Mouse (Mus musculus): Measurements from ENCODE around the gene Smg6. TPM values are rescaled to one million over a fixed set of nuclear protein-coding genes. Genes with fewer than 3 reads are reported as not detected.

Gene Smg6
- polyA plus RNA-seq, 1 experiment: 6.6 TPM

DNA sequence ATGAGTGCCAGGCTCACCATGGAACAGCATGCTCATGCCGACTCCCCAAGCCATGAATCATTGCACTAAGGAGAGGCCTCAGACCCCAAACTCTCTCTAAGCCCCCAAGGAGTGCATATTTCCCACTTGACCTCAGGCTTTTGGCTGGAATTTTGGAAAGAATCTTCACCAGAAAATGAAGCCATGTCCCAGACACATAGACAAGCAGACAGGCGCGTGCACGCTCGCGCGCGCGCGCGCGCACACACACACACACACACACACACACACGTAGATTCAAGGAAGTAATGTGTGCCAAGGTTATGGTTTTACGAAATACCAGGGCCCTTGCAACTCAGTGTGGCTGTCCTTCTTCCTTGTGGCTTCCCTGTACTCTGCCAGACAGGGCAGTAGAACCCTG, 232.8 kb downstream of the Smg6 start:
- H3K4me3 ChIP-seq (ENCODE audit: insufficient read depth, low read depth, low read length): no peak overlapping the region
- peaks cover 26% of the 10 kb centered on the region for H3K4me1 ChIP-seq (ENCODE audit: control insufficient read depth, insufficient read depth, insufficient read length, low read length)
- peak overlapping the region; percentile 76 for H3K27ac ChIP-seq (replicated peaks; ENCODE audit: low read depth, low read length)

DNA sequence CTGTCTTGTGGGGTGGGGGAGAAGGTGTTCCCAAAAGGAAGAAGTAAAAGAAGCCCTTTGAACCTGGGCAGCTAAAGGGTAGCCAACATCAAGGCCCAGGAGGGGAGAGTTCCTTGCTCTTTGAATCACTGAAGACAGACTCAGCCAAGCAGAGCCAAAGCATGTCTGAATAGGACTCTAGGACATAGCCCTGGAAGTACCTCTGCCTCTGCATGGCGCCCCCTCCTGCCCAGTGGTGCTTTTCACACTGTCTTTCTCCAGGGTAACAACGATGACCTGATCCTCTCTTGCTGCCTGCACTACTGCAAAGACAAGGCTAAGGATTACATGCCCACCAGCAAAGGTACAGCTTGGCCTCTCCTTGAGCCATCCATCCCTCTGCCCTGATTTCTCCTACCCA, 233.9 kb downstream of the Smg6 start:
- H3K4me3 ChIP-seq (ENCODE audit: insufficient read depth, low read depth, low read length): no peak overlapping the region
- peak overlapping the region; percentile 24 for H3K27ac ChIP-seq (replicated peaks; ENCODE audit: low read depth, low read length)
- peaks cover 19% of the 10 kb centered on the region; the same call in 1 of the 2 replicates for H3K4me1 ChIP-seq (ENCODE audit: control insufficient read depth, insufficient read depth, insufficient read length, low read length)

DNA sequence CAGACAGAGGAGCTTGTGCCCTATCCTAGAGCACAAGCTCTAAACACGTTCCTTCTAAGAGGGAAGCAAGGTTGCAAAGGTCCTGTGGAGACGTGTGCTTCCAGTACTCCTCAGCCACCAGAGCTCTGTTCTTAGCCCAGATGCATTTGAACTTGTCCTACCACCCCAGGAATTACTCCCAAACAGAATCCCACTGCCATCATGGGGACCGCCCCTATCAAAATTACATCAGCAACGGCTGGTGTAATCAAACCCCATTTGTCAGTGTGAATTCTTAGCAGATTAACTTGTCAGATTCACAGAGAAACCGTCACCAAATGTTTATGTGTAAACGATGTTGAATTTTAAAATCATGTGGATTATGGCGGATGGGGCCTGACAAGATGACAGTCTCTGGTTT, 235.3 kb downstream of the Smg6 start:
- H3K27ac ChIP-seq (replicated peaks; ENCODE audit: low read depth, low read length): no peak overlapping the region
- H3K4me3 ChIP-seq (ENCODE audit: insufficient read depth, low read depth, low read length): no peak overlapping the region
- peaks cover 22% of the 10 kb centered on the region; the same call in 1 of the 2 replicates for H3K4me1 ChIP-seq (ENCODE audit: control insufficient read depth, insufficient read depth, insufficient read length, low read length)

DNA sequence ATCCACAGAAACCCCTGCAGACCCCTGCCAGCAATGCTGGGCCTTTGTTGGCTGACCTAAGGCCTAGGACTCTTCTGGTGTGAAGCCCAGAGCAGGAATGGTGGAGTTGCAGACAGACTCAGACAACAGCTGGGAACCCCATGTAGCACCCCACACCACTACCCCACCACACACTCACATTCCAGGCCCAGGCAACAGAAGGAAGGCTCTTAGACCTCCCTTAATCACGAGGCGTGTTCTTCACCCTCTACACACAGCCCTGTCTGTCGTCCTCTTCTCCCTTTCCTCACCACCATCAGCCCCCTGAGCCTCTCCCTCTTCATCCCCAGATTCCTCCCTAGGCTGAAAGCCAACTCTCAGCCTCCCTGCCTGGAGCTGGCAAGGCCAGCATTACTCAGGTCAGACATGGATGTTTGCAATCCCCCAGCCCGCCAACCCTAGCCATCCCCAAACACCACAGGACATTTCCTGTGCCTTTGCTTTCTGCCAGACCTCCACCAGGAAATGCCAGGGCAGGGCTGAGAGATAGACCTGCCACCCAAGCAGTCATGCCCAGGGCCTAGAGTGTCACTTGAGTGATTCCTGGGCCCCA, 235.9 kb downstream of the Smg6 start:
- Histone ChIP-seq H3K27ac (replicated peaks; ENCODE audit: low read depth, low read length) (peak overlapping the region; percentile 45; the same call in 1 of the 2 replicates), H3K4me1 (ENCODE audit: control insufficient read depth, insufficient read depth, insufficient read length, low read length) (peaks cover 19% of the 10 kb centered on the region; the same call in 1 of the 2 replicates), H3K4me3 (ENCODE audit: insufficient read depth, low read depth, low read length) (no peak overlapping the region)

DNA sequence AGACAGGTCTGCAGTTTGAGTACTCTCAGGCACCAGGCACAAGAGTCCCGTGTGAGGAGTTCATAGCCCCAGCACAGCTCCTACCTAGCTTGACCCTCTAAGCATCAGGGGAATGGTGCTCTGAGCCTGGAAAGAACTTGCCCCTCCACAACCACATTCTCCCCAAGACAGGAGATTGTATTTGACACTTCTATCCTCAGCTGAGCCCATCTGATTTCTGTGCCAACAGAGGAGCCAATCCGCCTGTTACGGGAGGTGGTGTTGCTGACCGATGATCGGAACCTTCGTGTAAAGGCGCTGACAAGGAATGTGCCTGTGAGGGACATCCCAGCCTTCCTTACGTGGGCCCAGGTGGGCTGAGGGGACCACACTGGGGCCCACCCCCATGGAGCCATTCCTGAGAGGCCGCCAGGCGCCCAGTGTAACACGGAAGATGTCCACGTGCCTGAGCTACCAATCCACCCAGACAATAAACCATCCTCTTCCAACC, 237.0 kb downstream of the Smg6 start:
- Histone ChIP-seq H3K4me3 (ENCODE audit: insufficient read depth, low read depth, low read length) (no peak overlapping the region), H3K4me1 (ENCODE audit: control insufficient read depth, insufficient read depth, insufficient read length, low read length) (peaks cover 13% of the 10 kb centered on the region; the same call in 1 of the 2 replicates), H3K27ac (replicated peaks; ENCODE audit: low read depth, low read length) (peak overlapping the region; percentile 4; the same call in 1 of the 2 replicates)

DNA sequence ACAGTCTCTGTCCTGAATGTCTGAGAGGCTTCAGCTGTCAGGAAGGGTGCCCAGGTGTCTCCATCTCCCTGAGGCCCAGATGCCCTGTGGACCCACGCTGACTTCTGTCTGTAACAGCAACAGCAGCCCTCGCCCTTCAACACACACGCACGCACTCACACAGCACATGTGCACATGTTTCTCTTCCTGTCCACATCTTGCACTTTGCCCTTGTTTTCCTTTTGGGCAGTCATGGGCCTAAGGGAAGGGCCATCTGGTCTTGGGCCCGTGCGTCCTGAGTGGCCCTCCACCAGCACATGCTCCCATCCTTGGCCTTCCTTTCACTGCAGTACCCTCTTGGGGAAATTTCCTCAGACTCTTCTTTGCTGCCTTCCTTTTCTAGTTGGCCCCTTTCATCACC, 237.8 kb downstream of the Smg6 start:
- H3K4me1 ChIP-seq (ENCODE audit: control insufficient read depth, insufficient read depth, insufficient read length, low read length): peaks cover 11% of the 10 kb centered on the region; the same call in 1 of the 2 replicates
- peak overlapping the region; percentile 4 for H3K27ac ChIP-seq (replicated peaks; ENCODE audit: low read depth, low read length)

DNA sequence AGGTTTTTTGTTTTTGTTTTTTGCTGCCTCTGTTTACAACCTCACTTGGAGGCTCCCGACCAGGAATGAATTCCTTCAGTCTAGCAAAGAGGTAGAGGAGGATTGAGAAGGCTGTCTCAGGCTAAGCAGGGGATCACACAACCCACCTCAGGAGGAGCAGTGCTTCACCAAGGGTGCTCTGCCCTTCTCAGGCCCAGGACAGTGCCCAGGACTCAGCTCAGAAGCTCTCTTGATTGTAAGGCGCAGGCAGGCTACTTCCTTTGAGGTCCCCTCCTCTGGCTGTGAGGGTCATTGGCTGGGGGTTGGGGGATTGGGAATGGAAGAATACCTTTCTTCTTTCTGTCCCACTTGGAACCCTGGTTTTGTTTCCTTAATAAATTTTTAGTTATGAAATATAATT, 238.4 kb downstream of the Smg6 start:
- H3K4me3 ChIP-seq (ENCODE audit: insufficient read depth, low read depth, low read length): peak overlapping the region; percentile 4; the same call in 1 of the 2 replicates

More for the DNA sequence above, 237.8 kb downstream of the Smg6 start:
- H3K4me3 ChIP-seq (ENCODE audit: insufficient read depth, low read depth, low read length): no peak overlapping the region

DNA sequence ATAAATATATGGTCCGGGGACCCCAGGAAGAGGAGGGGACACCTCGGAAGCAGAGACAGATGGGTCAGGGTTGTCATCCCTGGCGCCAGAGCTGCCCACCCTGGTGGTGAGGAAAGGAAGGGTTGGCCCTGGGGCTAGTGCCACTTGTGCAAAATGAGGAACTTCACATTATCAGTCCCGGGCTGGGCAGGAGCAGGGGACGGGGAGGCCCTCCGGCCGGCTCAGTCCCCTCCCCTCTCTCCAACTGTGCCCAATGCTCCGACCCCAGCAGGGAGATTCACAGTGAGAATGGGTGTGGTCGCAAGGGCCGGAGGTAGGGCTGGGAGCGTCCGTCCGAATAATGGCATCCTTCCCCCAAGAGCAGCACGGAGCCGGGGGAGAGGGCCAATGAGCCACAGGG, 239.1 kb downstream of the Smg6 start:
- Histone ChIP-seq H3K27ac (replicated peaks; ENCODE audit: low read depth, low read length) (peak overlapping the region; percentile 28), H3K4me3 (ENCODE audit: insufficient read depth, low read depth, low read length) (peak overlapping the region; percentile 84), H3K4me1 (ENCODE audit: control insufficient read depth, insufficient read depth, insufficient read length, low read length) (peaks cover 9% of the 10 kb centered on the region; the same call in 1 of the 2 replicates)

More for the DNA sequence above, 238.4 kb downstream of the Smg6 start:
- Histone ChIP-seq H3K4me1 (ENCODE audit: control insufficient read depth, insufficient read depth, insufficient read length, low read length) (peaks cover 9% of the 10 kb centered on the region; the same call in 1 of the 2 replicates), H3K27ac (replicated peaks; ENCODE audit: low read depth, low read length) (peak overlapping the region; percentile 4)

DNA sequence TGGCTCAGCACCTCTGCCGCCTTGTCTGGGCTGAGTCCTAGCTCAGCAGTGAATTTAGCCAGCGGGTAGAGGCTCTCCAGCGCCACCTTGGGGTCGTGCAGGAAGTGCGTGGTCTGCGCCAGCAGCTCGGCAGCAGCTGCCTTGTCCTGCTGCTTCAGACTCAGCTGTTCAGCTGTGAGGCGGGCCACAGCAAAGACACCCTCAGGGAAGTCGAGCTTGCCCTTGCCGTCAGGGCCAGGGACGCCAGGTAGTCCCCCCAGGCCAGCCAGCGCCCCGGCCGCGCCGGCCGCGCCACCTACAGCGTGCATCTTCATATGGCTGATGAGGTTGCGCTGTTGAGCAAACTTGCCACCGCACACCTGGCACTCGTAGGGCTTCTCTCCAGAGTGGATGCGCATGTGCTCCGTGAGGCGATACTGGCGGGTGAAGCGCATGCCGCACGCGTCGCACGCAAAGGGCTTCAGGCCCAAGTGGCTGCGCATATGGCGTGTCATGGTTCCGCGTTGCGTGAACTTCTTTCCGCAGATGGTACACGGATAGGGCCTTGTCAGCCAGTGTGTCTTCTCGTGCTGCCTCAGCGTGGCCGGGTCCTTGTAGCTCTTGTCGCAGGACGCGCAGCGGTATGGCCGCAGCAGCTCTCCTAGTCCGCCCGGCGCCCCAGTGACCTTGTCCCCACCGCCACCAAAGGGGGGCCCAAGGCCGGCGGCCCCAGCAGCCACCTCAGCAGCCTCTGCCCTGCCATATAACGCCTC, 240.0 kb downstream of the Smg6 start:
- Histone ChIP-seq H3K4me3 (ENCODE audit: insufficient read depth, low read depth, low read length) (peak overlapping the region; percentile 84), H3K4me1 (ENCODE audit: control insufficient read depth, insufficient read depth, insufficient read length, low read length) (peaks cover 9% of the 10 kb centered on the region; the same call in 1 of the 2 replicates), H3K27ac (replicated peaks; ENCODE audit: low read depth, low read length) (peak overlapping the region; percentile 59)

DNA sequence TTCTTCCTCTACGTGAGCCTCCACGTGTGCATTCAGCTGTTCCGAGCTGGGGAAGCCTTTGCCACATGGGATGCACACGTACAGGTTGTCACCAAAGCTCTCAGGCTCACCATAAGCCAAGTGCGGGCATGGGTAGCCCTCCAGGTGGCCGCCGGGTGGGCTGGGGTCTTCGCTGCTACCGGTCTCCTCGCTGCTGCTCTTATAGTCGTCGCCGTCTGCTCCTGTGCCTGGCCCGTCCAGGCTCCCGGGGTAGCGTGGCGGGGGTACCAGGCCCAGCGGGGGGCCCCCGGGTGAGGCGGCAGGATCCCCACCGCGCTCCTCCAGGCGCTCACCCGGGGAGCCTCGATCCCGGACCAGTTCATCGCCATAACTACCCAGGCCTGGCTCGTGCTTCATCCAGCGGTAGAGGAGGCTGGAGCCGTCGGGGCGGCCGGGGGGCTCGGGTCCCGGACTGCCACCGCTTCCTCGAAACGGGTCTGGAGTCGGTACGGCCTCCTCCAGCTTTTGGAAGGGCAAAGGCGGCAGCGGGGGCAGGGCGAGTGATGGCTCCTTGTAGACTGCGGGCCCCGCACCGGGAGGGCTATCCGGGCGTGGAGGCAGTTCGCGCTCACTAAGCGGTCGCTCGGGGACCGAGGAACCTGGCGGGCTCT, 240.7 kb downstream of the Smg6 start:
- Histone ChIP-seq H3K4me1 (ENCODE audit: control insufficient read depth, insufficient read depth, insufficient read length, low read length) (peaks cover 9% of the 10 kb centered on the region; the same call in 1 of the 2 replicates), H3K27ac (replicated peaks; ENCODE audit: low read depth, low read length) (peak overlapping the region; percentile 59; the same call in 1 of the 2 replicates), H3K4me3 (ENCODE audit: insufficient read depth, low read depth, low read length) (peak overlapping the region; percentile 84)

DNA sequence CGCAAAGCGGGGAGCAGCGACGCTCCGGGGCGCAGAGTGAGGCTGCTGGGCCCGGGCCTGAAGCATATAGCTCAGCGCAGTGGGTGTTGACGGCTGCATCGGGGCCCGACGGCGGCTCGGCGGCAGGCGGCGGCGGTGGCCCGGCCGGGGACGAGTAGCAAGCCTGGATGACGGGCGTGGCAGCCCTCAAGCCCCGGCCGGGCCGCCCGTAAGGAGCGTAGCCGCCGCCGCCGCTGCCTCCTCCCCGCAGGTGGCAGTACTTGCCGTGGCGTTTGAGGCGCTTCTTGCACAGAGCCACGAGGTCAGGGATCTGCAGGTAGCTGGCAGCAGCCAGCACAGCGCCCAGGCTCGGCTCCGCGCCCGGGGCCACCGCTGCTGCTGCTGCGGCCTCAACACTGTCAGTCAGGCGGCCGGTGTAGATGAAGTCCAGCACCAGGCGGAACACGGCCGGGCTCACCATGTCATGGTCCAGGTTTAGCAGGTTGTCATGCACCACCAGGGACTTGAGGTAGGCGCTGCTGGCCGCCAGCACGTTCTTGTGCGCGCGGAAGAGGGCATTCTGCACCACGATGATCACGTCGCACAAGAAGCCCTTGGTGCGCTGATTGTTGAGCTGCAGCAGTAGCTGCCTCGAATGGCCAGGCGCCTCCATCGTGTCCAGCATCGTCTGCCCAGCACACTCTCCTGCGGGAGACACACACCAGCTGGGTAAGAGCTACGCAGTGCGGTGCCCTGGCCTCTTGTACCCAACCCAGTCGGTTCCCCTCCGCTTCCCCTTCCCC, 241.4 kb downstream of the Smg6 start:
- peak overlapping the region; percentile 81 for H3K27ac ChIP-seq (replicated peaks; ENCODE audit: low read depth, low read length)
- peak overlapping the region; percentile 84 for H3K4me3 ChIP-seq (ENCODE audit: insufficient read depth, low read depth, low read length)
- H3K4me1 ChIP-seq (ENCODE audit: control insufficient read depth, insufficient read depth, insufficient read length, low read length): peaks cover 9% of the 10 kb centered on the region; the same call in 1 of the 2 replicates

DNA sequence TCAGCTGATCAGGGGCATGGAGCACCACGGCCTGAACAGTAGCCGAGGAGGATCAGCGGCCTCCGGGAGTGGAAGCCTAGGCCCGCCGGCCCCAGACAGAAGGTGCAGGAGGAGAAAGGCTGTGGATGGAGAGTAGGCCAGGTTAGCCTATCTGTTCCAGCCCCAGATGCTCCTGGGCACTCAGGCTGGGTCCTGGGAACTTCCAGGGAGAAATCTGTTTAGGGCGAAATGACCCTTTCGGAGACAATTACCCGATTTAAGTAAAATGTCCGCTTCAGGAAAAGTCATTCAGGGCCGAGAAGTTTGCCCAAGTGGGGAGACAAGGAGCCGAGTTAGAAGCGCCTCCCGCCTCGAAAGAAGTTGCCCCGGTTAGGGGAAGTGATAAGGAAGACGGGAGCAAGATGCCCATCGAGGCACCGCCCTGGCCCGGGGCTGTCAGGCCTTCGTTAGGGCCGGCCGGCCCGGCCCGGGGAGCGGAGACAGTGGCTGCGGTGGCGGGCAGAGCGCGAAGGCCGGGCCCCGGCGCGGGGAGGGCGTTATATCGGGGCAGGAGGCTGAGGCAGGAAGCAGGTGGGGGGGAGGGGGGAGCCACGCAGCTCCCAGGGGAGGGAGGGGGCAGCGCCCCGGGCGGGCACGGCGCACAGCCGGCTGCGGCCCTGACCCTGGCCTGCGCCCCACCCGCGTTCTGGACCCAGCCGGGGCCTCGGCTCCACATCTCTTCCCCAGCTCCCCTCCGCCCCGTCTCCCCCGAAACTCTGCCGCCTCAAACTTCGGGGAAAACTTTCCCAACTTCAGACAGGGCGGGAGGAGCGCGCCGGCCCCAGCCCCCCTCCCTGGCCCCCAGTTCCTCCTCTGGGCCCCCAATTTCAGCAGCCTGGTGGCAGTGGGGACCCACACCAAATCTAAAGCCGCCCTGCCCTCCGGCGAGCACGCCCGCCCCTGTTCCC, 242.3 kb downstream of the Smg6 start:
- Histone ChIP-seq H3K27ac (replicated peaks; ENCODE audit: low read depth, low read length) (peak overlapping the region; percentile 81), H3K4me1 (ENCODE audit: control insufficient read depth, insufficient read depth, insufficient read length, low read length) (peaks cover 9% of the 10 kb centered on the region; the same call in 1 of the 2 replicates), H3K4me3 (ENCODE audit: insufficient read depth, low read depth, low read length) (peak overlapping the region; percentile 84)

DNA sequence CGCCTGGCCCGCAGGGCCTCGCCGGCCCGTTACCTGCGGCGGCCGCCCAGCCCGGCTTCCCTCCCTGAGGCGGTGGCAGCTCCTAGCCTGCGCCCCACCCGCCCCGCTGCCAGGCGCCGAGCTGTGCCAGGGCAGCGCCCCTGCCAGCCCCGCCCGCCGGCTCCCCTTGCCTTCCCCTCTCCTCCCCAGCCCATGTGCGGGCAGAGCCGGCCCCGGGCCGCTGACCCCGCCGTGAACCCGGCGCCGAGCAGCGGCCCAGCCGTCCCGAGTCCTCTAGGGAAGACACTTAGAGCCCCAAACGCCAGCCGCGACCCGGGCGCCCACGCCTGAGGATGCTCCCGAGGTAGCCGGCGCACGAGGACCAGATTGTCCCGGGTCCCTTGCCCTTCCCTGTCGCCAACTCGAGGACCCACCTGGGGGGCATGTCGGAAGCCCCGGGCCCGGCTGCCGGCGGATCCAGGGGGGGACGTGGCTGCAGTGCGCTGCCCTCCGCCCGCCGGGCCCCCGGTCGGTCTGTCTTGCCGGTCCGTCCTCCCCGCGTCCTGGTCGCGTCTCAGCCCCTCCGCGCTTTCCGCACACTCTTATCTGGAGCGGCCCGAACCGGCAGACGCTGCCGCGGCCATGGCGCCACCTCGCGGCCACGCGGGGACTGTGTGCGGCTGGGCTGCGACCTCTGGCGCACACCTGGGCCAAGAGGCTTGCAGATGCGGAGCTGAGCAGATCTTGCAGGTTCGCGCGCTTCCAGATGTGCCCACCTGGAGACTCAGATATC, 243.2 kb downstream of the Smg6 start:
- Histone ChIP-seq H3K4me1 (ENCODE audit: control insufficient read depth, insufficient read depth, insufficient read length, low read length) (peaks cover 5% of the 10 kb centered on the region; the same call in 1 of the 2 replicates), H3K27ac (replicated peaks; ENCODE audit: low read depth, low read length) (peak overlapping the region; percentile 79), H3K4me3 (ENCODE audit: insufficient read depth, low read depth, low read length) (peak overlapping the region; percentile 84)
